Mouse (Mus musculus) embryonic facial prominence, embryonic 13.5 days (tissue): Measurements from ENCODE around the gene Ints1. TPM values are rescaled to one million over a fixed set of nuclear protein-coding genes. Genes with fewer than 3 reads are reported as not detected.
A peak's percentile ranks its signal among the peaks of the same experiment; 100 is the strongest.

Experiments used
- ATAC-seq: fragments of 200-750 bp; cut with Nextera tagmentation; 2 replicates; pipeline ENCODE4 v1.8.0; 2017; ENCODE audit warnings: low read depth; ENCODE audit not compliant: insufficient number of reproducible peaks, insufficient read depth, low FRiP score, low TSS enrichment
- H3K27ac ChIP-seq: fragments of 300-500 bp; sonication (generic); 2 replicates; pipeline ENCODE4 v1.5.1; 2015; ENCODE audit warnings: moderate library complexity, mild to moderate bottlenecking, inconsistent platforms
- H3K27me3 ChIP-seq: fragments of 300-500 bp; sonication (generic); 2 replicates; pipeline ENCODE4 v1.6.1; 2015; ENCODE audit warnings: mild to moderate bottlenecking, inconsistent platforms
- H3K36me3 ChIP-seq: fragments of 300-500 bp; sonication (generic); 2 replicates; pipeline ENCODE4 v1.6.1; 2015; ENCODE audit warnings: mild to moderate bottlenecking, inconsistent platforms
- H3K4me1 ChIP-seq: fragments of 300-500 bp; sonication (generic); 2 replicates; pipeline ENCODE4 v1.6.1; 2015; ENCODE audit warnings: inconsistent platforms
- H3K4me2 ChIP-seq: fragments of 300-500 bp; sonication (generic); 2 replicates; pipeline ENCODE4 v1.6.1; 2015; ENCODE audit warnings: moderate library complexity, mild to moderate bottlenecking, inconsistent platforms
- H3K4me3 ChIP-seq: fragments of 300-500 bp; sonication (generic); 2 replicates; pipeline ENCODE4 v1.5.1; 2015; ENCODE audit warnings: mild to moderate bottlenecking, inconsistent platforms
- H3K9ac ChIP-seq: fragments of 300-500 bp; sonication (generic); 2 replicates; pipeline ENCODE4 v1.6.1; 2015; ENCODE audit warnings: mild to moderate bottlenecking, inconsistent platforms
- H3K9me3 ChIP-seq: fragments of 300-500 bp; sonication (generic); 2 replicates; pipeline ENCODE4 v1.6.1; 2016; ENCODE audit warnings: inconsistent platforms
- WGBS: fragments of 180-500 bp; shearing (Covaris S2); methylation state at CpG from one replicate; pipeline ENCODE4 v1.1.7; 2015; ENCODE audit warnings: mixed read lengths; 5-methylcytosine and 5-hydroxymethylcytosine counted together
- polyA plus RNA-seq: library from polyadenylated mRNA; unstranded; fragments of >200 nt; fragmentation: Nextera tagmentation; extraction: Ambion mirVana; gene quantifications from 2 replicates; pipeline ENCODE4 v1.2.1, GENCODE M21; 2015

Ints1 gene
- polyA plus RNA-seq, 1 experiment from 2014 or later, result 29.0 TPM

DNA sequence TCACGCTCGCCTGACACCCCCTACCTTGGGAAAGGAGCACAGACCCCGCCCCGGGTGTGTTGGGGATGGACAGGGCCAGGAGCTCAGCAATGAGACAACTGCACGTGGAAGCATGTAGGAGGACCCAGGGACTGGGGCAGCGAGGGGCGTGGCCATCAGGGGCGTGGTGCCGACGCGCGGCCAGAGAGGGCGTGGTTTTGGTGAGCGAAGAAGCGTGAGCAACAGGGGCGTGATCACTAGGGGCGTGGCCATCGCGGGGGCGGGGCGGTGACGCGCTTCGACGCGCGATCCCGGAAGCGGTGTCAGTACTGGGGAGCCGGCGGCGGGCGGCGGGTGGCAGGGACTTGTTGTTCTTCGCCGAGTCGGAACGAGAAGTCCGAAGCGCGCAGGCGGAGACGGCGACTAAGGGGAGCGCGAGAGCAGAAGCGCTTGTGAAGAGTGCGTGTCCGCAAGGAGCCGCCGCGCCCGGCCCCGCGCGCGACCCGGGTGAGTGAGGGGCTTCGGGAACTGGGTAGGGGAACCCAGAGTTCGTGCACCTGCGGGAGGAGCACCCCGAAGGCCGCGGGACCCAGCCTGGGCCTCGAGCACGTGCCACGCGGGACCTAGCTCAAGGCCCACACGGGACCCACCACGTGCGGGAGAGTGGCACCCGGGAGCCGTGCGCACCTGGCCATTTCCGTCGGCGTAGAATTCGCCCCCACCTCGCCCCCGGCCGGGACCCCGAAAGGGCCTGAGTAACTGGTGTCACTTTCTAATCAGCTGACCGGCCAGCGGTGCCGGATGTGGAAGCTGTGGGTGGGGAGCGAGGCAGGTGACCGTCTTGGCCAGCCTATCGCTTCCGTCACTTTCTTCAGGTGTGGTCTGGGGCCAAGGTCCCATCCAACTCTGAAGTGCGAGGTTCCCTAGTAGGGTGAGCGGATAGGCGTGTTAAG lies 16.0 kb upstream of the Ints1 start, which contains the start of gene Mafk:
Gene Mafk, plus strand, starts transcription at position 287 of the 932 bp plus-strand sequence.
- Histone ChIP-seq H3K27ac (peak within 1 kb of the TSS; percentile 77), H3K9ac (peak within 1 kb of the TSS; percentile 80), H3K4me3 (peak within 1 kb of the TSS; percentile 89), H3K36me3 (no peaks in the 10 kb centered on the region), H3K27me3 (0 out of 2 replicates have a peak, but pooled peaks cover 3% of the 10 kb centered on the region), H3K4me2 (peak within 1 kb of the TSS; percentile 99), H3K4me1 (peaks cover 23% of the 10 kb centered on the region), H3K9me3 (no peaks in the 10 kb centered on the region)
- ATAC-seq, result peak; percentile 74
- under 1% methylated on average over 92 of the region's 92 CpGs for WGBS

DNA sequence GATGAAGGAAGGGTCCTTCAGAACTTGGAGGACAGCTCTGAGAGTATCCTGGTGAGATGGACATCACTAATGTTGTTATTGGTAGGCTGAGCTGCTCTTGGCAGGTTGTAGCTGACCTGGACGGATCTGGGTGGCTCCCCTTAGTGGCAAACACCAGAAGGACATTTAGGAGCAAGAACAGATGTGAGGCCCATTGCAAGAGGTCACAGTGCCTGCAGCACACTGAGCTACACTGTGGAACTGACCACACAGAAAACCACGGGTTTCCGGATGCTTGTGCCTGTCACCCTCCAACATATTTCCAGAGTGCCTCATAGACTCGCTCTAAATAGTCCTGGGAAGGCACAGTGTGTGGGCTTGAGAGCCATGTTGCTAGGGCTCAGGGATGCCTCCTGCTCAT lies 14.0 kb upstream of the Ints1 start:
- peaks cover 15% of the 10 kb centered on the region for H3K4me1 ChIP-seq
- H3K36me3 ChIP-seq, result no peaks in the 10 kb centered on the region
- no peak overlapping the region for H3K27ac ChIP-seq
- no peak for ATAC-seq
- H3K9ac ChIP-seq, result no peak overlapping the region
- 0 out of 2 replicates have a peak, but pooled peaks cover 3% of the 10 kb centered on the region for H3K27me3 ChIP-seq
- 61% methylated on average over 4 of the region's 4 CpGs for WGBS
- H3K4me3 ChIP-seq, result no peak overlapping the region
- H3K4me2 ChIP-seq, result no peak overlapping the region
- H3K9me3 ChIP-seq, result no peaks in the 10 kb centered on the region

DNA sequence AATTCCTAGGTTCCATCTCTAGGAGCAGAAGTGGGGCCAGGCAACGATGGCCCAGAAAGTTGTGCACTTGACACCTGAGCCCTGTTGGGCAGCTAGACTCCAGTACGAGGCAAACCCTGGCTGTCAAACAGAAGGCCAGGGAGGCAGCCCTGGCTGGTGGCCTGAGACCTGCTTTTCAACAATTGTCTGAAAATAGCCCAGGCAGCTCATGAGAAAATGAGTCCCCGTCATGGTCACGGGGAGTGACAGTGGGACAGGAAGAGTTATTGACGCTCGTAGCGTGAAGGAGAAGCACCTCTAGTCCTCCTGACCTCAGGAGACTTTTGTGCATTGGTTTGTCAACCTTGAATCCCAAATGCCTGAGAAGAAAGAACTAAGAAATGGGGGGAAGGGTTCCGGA lies 5.9 kb upstream of the Ints1 start:
- Histone ChIP-seq H3K4me3 (no peak overlapping the region), H3K27me3 (no peaks in the 10 kb centered on the region), H3K9ac (no peak overlapping the region), H3K36me3 (no peaks in the 10 kb centered on the region), H3K4me2 (no peak overlapping the region), H3K9me3 (no peaks in the 10 kb centered on the region), H3K27ac (no peak overlapping the region), H3K4me1 (no peaks in the 10 kb centered on the region)
- ATAC-seq, result no peak
- 83% methylated on average over 8 of the region's 8 CpGs for WGBS

DNA sequence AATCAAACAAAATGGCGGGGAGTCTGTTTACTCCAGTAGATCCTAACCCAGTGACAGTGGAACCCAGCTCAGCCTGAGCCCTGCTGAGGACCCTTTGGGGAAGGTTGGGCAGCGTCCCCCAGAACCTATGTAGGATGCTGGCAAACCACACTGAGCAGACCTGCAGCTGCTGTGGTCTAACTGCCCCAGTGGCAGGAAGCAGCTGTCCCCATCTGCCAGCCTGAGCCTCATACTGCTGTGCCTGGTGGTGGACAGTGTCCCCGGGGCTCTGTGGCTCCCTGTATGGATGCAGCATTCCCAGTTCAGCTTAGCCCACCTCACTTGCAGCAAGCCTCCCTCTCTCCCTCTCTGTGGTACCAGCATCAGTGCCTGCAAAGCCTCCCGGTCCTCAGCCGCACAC lies 1.5 kb upstream of the Ints1 start:
- no peaks in the 10 kb centered on the region for H3K27me3 ChIP-seq
- no peak overlapping the region for H3K4me3 ChIP-seq
- H3K4me1 ChIP-seq, result peaks cover 13% of the 10 kb centered on the region
- H3K9me3 ChIP-seq, result no peaks in the 10 kb centered on the region
- 85% methylated on average over 5 of the region's 5 CpGs for WGBS
- no peak for ATAC-seq
- H3K27ac ChIP-seq, result no peak overlapping the region
- H3K36me3 ChIP-seq, result peaks cover 21% of the 10 kb centered on the region
- no peak overlapping the region for H3K4me2 ChIP-seq
- no peak overlapping the region for H3K9ac ChIP-seq

DNA sequence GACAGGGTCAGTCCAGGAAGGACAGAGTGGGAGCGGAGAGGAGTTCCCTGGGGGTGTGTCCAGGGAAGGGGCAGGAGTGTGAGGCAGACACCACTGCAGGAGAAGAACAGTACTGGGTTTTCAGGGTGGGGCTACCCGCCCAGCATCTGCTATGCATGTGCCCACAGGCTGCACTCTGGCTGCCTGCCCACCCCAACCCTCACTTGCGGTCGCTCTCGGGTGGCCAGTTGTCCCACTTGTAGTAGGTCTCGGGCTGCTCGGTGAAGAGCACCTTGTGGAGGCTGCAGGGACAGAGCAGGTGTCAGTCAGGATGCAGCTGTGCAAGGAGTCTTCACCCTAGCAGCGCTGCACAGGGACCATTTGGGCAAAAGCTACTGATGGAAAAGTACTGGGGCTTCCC lies 7.3 kb downstream of the Ints1 start:
- no peaks in the 10 kb centered on the region for H3K4me1 ChIP-seq
- no peak for ATAC-seq
- no peak overlapping the region for H3K9ac ChIP-seq
- H3K9me3 ChIP-seq, result no peaks in the 10 kb centered on the region
- no peaks in the 10 kb centered on the region for H3K27me3 ChIP-seq
- no peak overlapping the region for H3K4me3 ChIP-seq
- H3K4me2 ChIP-seq, result no peak overlapping the region
- WGBS, result 91% methylated on average over 8 of the region's 8 CpGs
- H3K36me3 ChIP-seq, result peaks cover 99% of the 10 kb centered on the region
- no peak overlapping the region for H3K27ac ChIP-seq

DNA sequence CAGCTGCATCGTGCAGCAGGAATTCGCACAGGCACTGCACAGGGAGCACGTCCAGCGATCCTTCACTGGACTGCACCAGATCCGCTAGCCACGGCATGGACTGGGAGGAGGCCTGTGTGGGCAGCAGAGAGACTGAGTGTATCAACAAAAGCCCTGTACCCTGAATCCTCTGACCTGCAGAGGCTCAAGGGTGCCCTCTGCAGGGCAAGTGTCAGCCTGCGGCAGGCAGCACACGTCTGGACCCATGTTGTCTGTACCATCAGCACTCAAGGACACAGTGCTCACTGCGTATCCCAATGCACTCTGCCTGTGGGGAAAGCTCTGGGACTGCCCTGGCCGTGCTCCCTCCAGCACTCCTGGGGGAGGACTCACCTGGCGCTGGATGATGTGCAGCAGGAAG lies 11.2 kb downstream of the Ints1 start:
- Histone ChIP-seq H3K27ac (no peak overlapping the region), H3K9me3 (no peaks in the 10 kb centered on the region), H3K4me1 (no peaks in the 10 kb centered on the region), H3K36me3 (peaks cover 99% of the 10 kb centered on the region), H3K4me3 (no peak overlapping the region), H3K4me2 (no peak overlapping the region), H3K9ac (no peak overlapping the region), H3K27me3 (no peaks in the 10 kb centered on the region)
- no peak for ATAC-seq
- 76% methylated on average over 11 of the region's 11 CpGs for WGBS

DNA sequence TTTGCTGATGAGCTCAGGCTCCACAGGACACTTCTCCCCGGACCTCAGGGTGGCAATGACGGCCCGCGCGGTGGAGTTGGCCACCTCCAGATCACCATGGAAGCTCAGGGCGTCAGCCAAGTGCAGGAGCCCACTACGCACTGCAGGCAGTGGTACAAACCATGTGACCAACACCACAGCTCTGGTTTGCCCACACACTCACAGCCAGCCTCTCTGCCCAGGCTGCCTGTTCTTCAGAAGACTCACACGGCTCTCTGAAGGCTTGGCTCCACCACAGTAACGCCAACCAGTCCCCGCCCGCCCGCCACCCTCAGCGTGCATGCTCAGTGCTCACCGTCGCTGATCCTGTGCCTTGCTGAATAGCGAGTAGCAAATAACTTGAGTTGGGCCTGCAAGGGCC lies 17.4 kb downstream of the Ints1 start:
- peaks cover 98% of the 10 kb centered on the region for H3K36me3 ChIP-seq

DNA sequence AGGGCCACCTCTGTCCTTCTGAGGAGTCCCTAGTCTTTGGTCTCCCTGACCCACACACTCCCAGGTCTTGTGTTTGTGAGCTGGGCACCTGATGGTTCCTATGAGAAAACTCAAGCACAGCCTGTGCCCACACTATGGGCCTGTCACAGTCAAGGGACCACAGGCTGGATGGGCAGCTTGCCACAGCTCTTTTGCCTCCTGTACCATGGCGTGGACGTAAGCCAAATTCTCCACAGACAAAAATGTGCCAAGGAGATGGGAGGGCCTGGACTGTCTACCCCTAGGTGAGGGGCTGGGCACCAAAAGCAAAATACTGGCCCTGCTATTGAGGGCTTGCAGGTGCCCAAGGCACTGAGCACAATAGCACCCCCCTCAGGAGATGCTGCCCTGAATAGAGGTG lies 18.9 kb downstream of the Ints1 start:
- Histone ChIP-seq H3K27me3 (no peaks in the 10 kb centered on the region), H3K4me3 (no peak overlapping the region), H3K36me3 (peaks cover 96% of the 10 kb centered on the region), H3K4me1 (no peaks in the 10 kb centered on the region), H3K27ac (no peak overlapping the region), H3K9ac (no peak overlapping the region), H3K4me2 (no peak overlapping the region), H3K9me3 (no peaks in the 10 kb centered on the region)
- no peak for ATAC-seq
- 94% methylated on average over 2 of the region's 2 CpGs for WGBS

More for the DNA sequence above, 17.4 kb downstream of the Ints1 start:
- no peaks in the 10 kb centered on the region for H3K4me1 ChIP-seq
- H3K9ac ChIP-seq, result no peak overlapping the region
- no peak overlapping the region for H3K4me2 ChIP-seq
- ATAC-seq, result no peak
- no peaks in the 10 kb centered on the region for H3K9me3 ChIP-seq
- H3K27me3 ChIP-seq, result no peaks in the 10 kb centered on the region
- no peak overlapping the region for H3K4me3 ChIP-seq
- WGBS, result 87% methylated on average over 16 of the region's 16 CpGs
- H3K27ac ChIP-seq, result no peak overlapping the region

DNA sequence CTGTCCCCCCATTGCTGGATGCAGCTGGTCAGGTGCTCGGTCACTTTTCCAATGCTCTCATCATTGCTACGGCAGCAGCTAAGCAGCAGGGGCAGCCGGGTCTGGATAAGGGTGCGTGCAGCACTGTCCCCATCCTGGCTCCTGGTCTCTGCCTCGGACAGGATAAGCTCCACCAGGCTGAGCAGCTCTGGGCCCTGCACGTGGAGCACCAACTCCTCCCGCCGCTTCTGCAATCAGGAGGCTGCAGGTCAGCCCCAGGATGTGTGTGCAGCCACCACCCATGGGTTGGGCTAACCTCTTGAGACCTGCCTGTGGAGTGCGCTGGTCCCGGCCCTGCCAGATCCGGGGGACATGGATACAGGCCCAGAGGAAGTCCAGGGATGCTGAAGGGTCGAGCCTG lies 19.3 kb downstream of the Ints1 start:
- H3K4me1 ChIP-seq, result no peaks in the 10 kb centered on the region
- no peaks in the 10 kb centered on the region for H3K9me3 ChIP-seq
- no peak overlapping the region for H3K27ac ChIP-seq
- WGBS, result 87% methylated on average over 12 of the region's 12 CpGs
- peaks cover 96% of the 10 kb centered on the region for H3K36me3 ChIP-seq
- H3K4me3 ChIP-seq, result no peak overlapping the region
- H3K27me3 ChIP-seq, result no peaks in the 10 kb centered on the region
- no peak for ATAC-seq
- H3K9ac ChIP-seq, result no peak overlapping the region
- H3K4me2 ChIP-seq, result no peak overlapping the region

DNA sequence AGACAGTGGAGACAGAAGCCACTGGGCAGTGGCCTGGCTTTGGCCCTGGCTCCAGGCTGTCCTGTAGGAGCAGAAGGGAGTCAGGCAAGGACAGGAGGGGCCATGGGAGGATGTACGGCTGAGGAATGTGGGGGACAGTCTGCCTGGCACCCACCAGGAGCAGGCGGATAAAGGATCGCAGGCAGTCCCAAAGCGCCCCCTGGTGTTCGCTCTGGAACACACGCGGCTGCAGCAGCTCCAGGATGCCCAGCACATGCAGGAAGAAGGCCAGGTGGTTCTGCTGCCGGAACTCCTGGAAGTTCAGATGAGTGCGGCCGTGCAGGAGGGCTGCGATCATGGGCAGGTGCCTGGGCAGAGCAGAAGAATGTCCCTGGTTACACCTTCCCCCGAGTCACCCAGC lies 20.7 kb downstream of the Ints1 start:
- H3K4me3 ChIP-seq, result no peak overlapping the region
- H3K36me3 ChIP-seq, result peaks cover 94% of the 10 kb centered on the region
- H3K27ac ChIP-seq, result no peak overlapping the region
- WGBS, result 28% methylated on average over 12 of the region's 12 CpGs
- no peak for ATAC-seq
- H3K27me3 ChIP-seq, result no peaks in the 10 kb centered on the region
- H3K4me2 ChIP-seq, result no peak overlapping the region
- no peak overlapping the region for H3K9ac ChIP-seq
- no peaks in the 10 kb centered on the region for H3K9me3 ChIP-seq
- no peaks in the 10 kb centered on the region for H3K4me1 ChIP-seq

DNA sequence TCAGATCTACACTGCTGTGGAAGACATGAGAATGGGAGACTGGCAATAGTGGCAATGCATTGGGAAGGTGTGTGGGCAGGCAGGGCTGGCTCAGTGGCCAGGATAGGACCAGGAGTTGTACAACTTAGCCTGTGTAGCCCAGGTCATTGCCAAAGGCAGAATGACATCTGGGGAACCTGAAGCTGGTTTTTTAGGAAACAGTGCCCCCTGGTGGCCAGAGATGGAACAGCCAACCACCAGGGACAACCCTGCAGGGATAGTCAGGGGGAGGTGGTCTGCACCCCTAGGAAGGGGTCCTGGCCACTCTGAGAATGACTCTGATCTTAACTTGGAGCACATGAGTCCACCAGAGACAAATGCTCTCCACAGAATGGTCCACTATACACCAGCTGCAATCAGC lies 24.9 kb downstream of the Ints1 start:
- Histone ChIP-seq H3K9me3 (no peaks in the 10 kb centered on the region), H3K4me1 (no peaks in the 10 kb centered on the region), H3K4me2 (no peak overlapping the region), H3K36me3 (peaks cover 53% of the 10 kb centered on the region), H3K27me3 (no peaks in the 10 kb centered on the region), H3K27ac (no peak overlapping the region), H3K9ac (no peak overlapping the region), H3K4me3 (no peak overlapping the region)
- ATAC-seq, result no peak

DNA sequence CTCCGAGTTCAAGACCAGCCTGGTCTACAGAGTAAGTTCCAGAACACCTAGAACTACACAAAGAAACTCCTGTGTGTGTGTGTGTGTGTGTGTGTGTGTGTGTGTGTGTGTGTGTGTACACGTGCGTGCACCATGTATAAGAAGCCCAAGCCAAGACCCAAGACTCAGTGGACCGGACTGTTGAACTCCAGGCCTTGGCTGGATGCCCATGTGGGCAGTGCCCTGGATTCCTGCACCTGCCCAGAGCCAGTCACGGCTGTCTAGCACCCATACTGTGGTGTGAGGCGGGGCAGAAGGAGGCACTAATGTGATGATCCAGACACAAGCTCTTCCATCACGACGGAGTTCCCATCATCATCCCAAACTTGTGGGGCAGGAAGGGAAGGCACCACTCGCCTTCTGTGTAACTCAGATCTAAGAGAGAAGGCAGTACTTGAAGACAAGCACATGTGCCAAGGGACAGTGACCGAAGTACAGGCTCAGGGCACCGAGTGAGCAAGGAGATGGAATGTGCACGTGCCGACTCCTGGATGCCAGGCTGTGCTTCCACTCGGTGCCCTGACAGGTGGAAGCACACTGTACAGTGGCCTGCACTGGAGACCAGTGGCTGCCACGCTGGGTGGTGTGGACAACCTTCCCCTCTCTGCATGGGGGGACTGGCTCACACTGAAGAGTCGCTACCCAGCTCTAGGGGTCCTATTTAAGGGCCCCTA lies 25.9 kb downstream of the Ints1 start:
- Histone ChIP-seq H3K27me3 (no peaks in the 10 kb centered on the region), H3K4me2 (no peak overlapping the region), H3K4me3 (no peak overlapping the region), H3K36me3 (peaks cover 44% of the 10 kb centered on the region), H3K4me1 (no peaks in the 10 kb centered on the region), H3K27ac (no peak overlapping the region), H3K9ac (0 out of 2 replicates have a peak overlapping the region, but pooled peaks have one; percentile 11), H3K9me3 (no peaks in the 10 kb centered on the region)
- WGBS, result 85% methylated on average over 16 of the region's 16 CpGs
- ATAC-seq, result no peak
